Mouse (Mus musculus) CD4-positive, CD25-positive, alpha-beta regulatory T cell, adult 4 months (primary cell): ENCODE results near the gene Olfr1193. TPM values are rescaled to one million over a fixed set of nuclear protein-coding genes. Genes with fewer than 3 reads are reported as not detected.
"Not testable (repeated sequence)": the region's sequence is repeated elsewhere in the genome, so short reads cannot be mapped to it uniquely, and the experiment has no call there.

ENCODE experiments used
- ATAC-seq: one replicate; pipeline ENCODE4 v1.8.0; 2017
- polyA plus RNA-seq, 2 experiments: library from polyadenylated mRNA; unstranded; fragments of 100-300 nt; shearing (Covaris generic); gene quantifications; one replicate each; pipeline ENCODE4 v1.2.1; 2017

Olfr1193 gene
- not detected for polyA plus RNA-seq

- ATAC-seq = not testable (repeated sequence)
These were observed at the start of gene Olfr1193 for GRCm38 (mm10) chr2:88675328-88675727. Gene Olfr1193, plus strand, starts transcription at chr2:88675628.

GRCm38 (mm10) chr2:88640242-88640641 is 35.2 kb upstream of the Olfr1193 start, which contains the start of gene Olfr1191-ps1:
Gene Olfr1191-ps1, plus strand, starts transcription at chr2:88640542.
- not testable (repeated sequence) for ATAC-seq

DNA sequence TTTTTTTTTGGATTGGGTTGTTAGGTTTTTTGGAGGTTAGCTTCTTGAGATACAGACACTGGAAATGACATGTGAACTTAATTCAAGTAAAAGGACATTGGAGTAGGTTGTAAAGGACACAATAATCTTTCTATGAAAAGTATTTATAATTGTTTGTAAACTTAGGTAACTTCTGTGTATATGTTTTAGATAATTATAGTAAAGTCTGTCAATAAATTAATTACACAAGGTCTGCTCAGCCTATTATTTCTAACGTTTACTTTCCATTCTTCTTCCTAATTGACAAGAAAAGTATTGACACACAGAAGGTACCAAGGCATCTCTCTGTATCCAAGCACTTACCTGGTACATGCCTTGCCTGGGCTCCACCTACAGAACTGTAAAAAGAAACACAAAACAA is 27.2 kb upstream of the Olfr1193 start, which contains the start of gene Olfr1192-ps1:
TSS of gene Olfr1192-ps1 (plus strand) at position 301 of the 400 bp plus-strand sequence.
- no peak for ATAC-seq

GRCm38 (mm10) chr2:88689087-88689486 is 13.7 kb downstream of the Olfr1193 start, which contains the start of gene Olfr1195:
Gene Olfr1195, minus strand, starts transcription at chr2:88689187.
- no peak for ATAC-seq

DNA sequence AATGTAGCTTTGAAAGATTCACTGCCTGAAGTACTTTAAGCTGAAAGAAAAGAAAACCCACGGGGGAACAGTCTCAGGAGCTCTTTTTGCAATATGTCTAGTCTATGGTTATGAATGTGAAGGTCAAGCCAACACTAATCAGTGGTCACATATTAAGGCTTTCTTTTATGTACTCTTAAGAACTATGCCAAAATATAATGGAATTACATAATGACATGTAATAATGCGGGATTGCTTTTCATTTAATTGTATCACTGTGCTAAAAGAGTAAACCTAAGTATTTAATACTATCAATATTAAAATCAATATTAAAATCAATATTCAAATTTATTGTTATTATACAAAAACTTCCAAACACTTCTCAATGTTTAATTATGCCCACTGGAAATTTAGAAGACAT is 29.1 kb downstream of the Olfr1193 start, which contains the start of gene Olfr1196:
TSS of gene Olfr1196 (minus strand) at position 101 of the 400 bp plus-strand sequence.
- ATAC-seq = no peak

Other genes starting within 250 kb of the Olfr1193 start
- not detected for gene Olfr1181, start 249.5 kb upstream of the Olfr1193 start, polyA plus RNA-seq
- not detected for gene Gm13757, start 226.5 kb upstream of the Olfr1193 start, polyA plus RNA-seq
- not detected for gene Olfr1183, start 220.8 kb upstream of the Olfr1193 start, polyA plus RNA-seq
- gene Olfr1184, start 192.0 kb upstream of the Olfr1193 start, polyA plus RNA-seq = not detected
- under 1 TPM in 1 of 2 experiments, not detected in 1; 0.44 TPM for gene Olfr1185-ps1, start 182.3 kb upstream of the Olfr1193 start, polyA plus RNA-seq
- not detected for gene Olfr1186, start 157.1 kb upstream of the Olfr1193 start, polyA plus RNA-seq
- gene Olfr1188, start 118.7 kb upstream of the Olfr1193 start, polyA plus RNA-seq = not detected
- not detected for gene Olfr1189, start 89.2 kb upstream of the Olfr1193 start, polyA plus RNA-seq
- not detected for gene Olfr1191-ps1, start 35.1 kb upstream of the Olfr1193 start, polyA plus RNA-seq
- gene Olfr1192-ps1, start 27.1 kb upstream of the Olfr1193 start, polyA plus RNA-seq = under 1 TPM; 0.15 to 0.16 TPM
- gene Olfr1195, start 13.6 kb downstream of the Olfr1193 start, polyA plus RNA-seq = under 1 TPM in 1 of 2 experiments, not detected in 1; 0.12 TPM
- not detected for gene Olfr1196, start 29.0 kb downstream of the Olfr1193 start, polyA plus RNA-seq
- gene Olfr1197, start 56.7 kb downstream of the Olfr1193 start, polyA plus RNA-seq = under 1 TPM in 1 of 2 experiments, not detected in 1; 0.20 TPM
- under 1 TPM in 1 of 2 experiments, not detected in 1; 0.09 TPM for gene Olfr1198, start 75.7 kb downstream of the Olfr1193 start, polyA plus RNA-seq
- not detected for gene Olfr1199, start 84.8 kb downstream of the Olfr1193 start, polyA plus RNA-seq
- under 1 TPM in 1 of 2 experiments, not detected in 1; 0.11 TPM for gene Olfr1200, start 94.9 kb downstream of the Olfr1193 start, polyA plus RNA-seq
- not detected for gene Olfr1201, start 117.4 kb downstream of the Olfr1193 start, polyA plus RNA-seq
- gene Olfr1202, start 138.9 kb downstream of the Olfr1193 start, polyA plus RNA-seq = not detected
- not detected for gene Olfr1205, start 154.1 kb downstream of the Olfr1193 start, polyA plus RNA-seq
- not detected for gene Olfr1204, start 173.7 kb downstream of the Olfr1193 start, polyA plus RNA-seq
- gene Olfr1206, start 187.6 kb downstream of the Olfr1193 start, polyA plus RNA-seq = not detected
- gene Olfr1208, start 226.7 kb downstream of the Olfr1193 start, polyA plus RNA-seq = under 1 TPM in 1 of 2 experiments, not detected in 1; 0.11 TPM
- not detected for gene Olfr1209, start 239.5 kb downstream of the Olfr1193 start, polyA plus RNA-seq